Mouse (Mus musculus) CH12.LX (cell line): ENCODE data around the gene Epb41l3. TPM values are rescaled to one million over a fixed set of nuclear protein-coding genes. Genes with fewer than 3 reads are reported as not detected.

Experiments used
- DNase-seq: peaks from one replicate; pipeline ENCODE4 v3.0.0-alpha.2; 2013; ENCODE audit errors: extremely low read depth
- H3K27ac ChIP-seq: 2 replicates; pipeline ENCODE4 v1.5.1; 2012; ENCODE audit warnings: low read depth, mild to moderate bottlenecking, control low read depth, moderate library complexity; ENCODE audit not compliant: insufficient read depth
- H3K27me3 ChIP-seq: replicated peaks from 2 replicates; pipeline ENCODE3; 2012; ENCODE audit warnings: inconsistent platforms
- H3K36me3 ChIP-seq, 2 experiments: replicated peaks in 1 of 2; 2 replicates each; pipeline versions ENCODE3 to v1.6.1; 2012; ENCODE audit warnings: inconsistent platforms in 1 of 2, low read length in 1 of 2, mild to moderate bottlenecking in 1 of 2, mixed read lengths in 1 of 2, moderate library complexity in 1 of 2; ENCODE audit not compliant: control insufficient read depth in 1 of 2, insufficient read depth in 1 of 2
- H3K4me1 ChIP-seq, 2 experiments: 2 replicates each; pipeline ENCODE4 v1.6.1; 2012; ENCODE audit warnings: inconsistent platforms in 1 of 2, moderate library complexity in 1 of 2; ENCODE audit not compliant: insufficient read depth in 2 of 2, control insufficient read depth in 1 of 2
- H3K4me2 ChIP-seq: 2 replicates; pipeline ENCODE4 v1.6.1; 2012; ENCODE audit warnings: low read depth, mild to moderate bottlenecking, control low read depth; ENCODE audit not compliant: poor library complexity, insufficient read depth, severe bottlenecking
- H3K4me3 ChIP-seq, 3 experiments: fragments of 150-350 bp in 1 of 3; sonication (generic) in 1 of 3; replicated peaks in 1 of 3; 2 replicates each; pipeline versions ENCODE3 to v1.5.1; 2011 to 2012; ENCODE audit warnings: low read depth in 2 of 3, low read length in 2 of 3, mild to moderate bottlenecking in 2 of 3, moderate library complexity in 2 of 3, control low read depth in 1 of 3, improper control_type of control experiment in 1 of 3, inconsistent platforms in 1 of 3, mixed read lengths in 1 of 3; ENCODE audit not compliant: poor library complexity in 1 of 3
- H3K79me2 ChIP-seq: replicated peaks from 2 replicates; pipeline ENCODE4 v1.6.1; 2012; ENCODE audit warnings: mild to moderate bottlenecking, moderate library complexity; ENCODE audit not compliant: control insufficient read depth, poor library complexity, insufficient read depth, severe bottlenecking; ENCODE audit errors: extremely low read depth
- H3K9ac ChIP-seq: 2 replicates; pipeline ENCODE4 v1.6.1; 2012; ENCODE audit warnings: low read depth, mild to moderate bottlenecking, control low read depth, moderate library complexity; ENCODE audit not compliant: insufficient read depth
- H3K9me3 ChIP-seq: replicated peaks from 2 replicates; pipeline ENCODE3; 2012; ENCODE audit warnings: low read length, inconsistent platforms, mixed read lengths
- CHD2 ChIP-seq: IDR thresholded peaks from 2 replicates; pipeline ENCODE4 v1.6.1; 2011; ENCODE audit warnings: low read length, improper control_type of control experiment
- EP300 ChIP-seq: IDR thresholded peaks from 2 replicates; pipeline ENCODE4 v1.6.1; 2011; ENCODE audit warnings: low read length, improper control_type of control experiment
- GABPA ChIP-seq: IDR thresholded peaks from 2 replicates; pipeline ENCODE4 v1.6.1; 2012; ENCODE audit warnings: low read depth, low read length, improper control_type of control experiment, inconsistent platforms; ENCODE audit not compliant: insufficient replicate concordance
- JUN ChIP-seq: IDR thresholded peaks from 2 replicates; pipeline ENCODE4 v1.6.1; 2011; ENCODE audit warnings: low read depth, mild to moderate bottlenecking, low read length, improper control_type of control experiment, moderate library complexity; ENCODE audit not compliant: insufficient read depth
- JUND ChIP-seq: conservative IDR thresholded peaks from 2 replicates; pipeline ENCODE4 v1.6.1; 2011; ENCODE audit warnings: low read depth, low read length, improper control_type of control experiment
- MAFK ChIP-seq: IDR thresholded peaks from 2 replicates; pipeline ENCODE4 v1.6.1; 2011; ENCODE audit warnings: low read length, improper control_type of control experiment; ENCODE audit not compliant: insufficient replicate concordance
- MAX ChIP-seq: IDR thresholded peaks from 2 replicates; pipeline ENCODE4 v1.6.1; 2011; ENCODE audit warnings: low read length, improper control_type of control experiment
- MEF2A ChIP-seq: IDR thresholded peaks from 2 replicates; pipeline ENCODE4 v1.6.1; 2014; ENCODE audit warnings: low read depth, mild to moderate bottlenecking, inconsistent platforms, low read length, improper control_type of control experiment, borderline replicate concordance
- MXI1 ChIP-seq: IDR thresholded peaks from 2 replicates; pipeline ENCODE4 v1.6.1; 2011; ENCODE audit warnings: mild to moderate bottlenecking, low read depth, low read length, improper control_type of control experiment
- MYC ChIP-seq: IDR thresholded peaks from 2 replicates; pipeline ENCODE4 v1.6.1; 2011; ENCODE audit warnings: low read depth, mild to moderate bottlenecking, improper control_type of control experiment, low read length
- PAX5 ChIP-seq: IDR thresholded peaks from 2 replicates; pipeline ENCODE4 v1.6.1; 2012; ENCODE audit warnings: low read length, inconsistent platforms, mixed read lengths
- POLR2A ChIP-seq: IDR thresholded peaks from 2 replicates; pipeline ENCODE4 v1.6.1; 2011; ENCODE audit warnings: low read depth, mild to moderate bottlenecking, improper control_type of control experiment, low read length
- RAD21 ChIP-seq: IDR thresholded peaks from 2 replicates; pipeline ENCODE4 v1.6.1; 2011; ENCODE audit warnings: low read depth, mild to moderate bottlenecking, low read length, improper control_type of control experiment, moderate library complexity
- RCOR1 ChIP-seq: conservative IDR thresholded peaks from 2 replicates; pipeline ENCODE4 v1.6.1; 2012; ENCODE audit warnings: low read depth, mild to moderate bottlenecking, inconsistent platforms, low read length, improper control_type of control experiment
- SIN3A ChIP-seq: IDR thresholded peaks from 2 replicates; pipeline ENCODE4 v1.6.1; 2012; ENCODE audit warnings: low read length, improper control_type of control experiment, inconsistent platforms
- UBTF ChIP-seq: IDR thresholded peaks from 2 replicates; pipeline ENCODE4 v1.6.1; 2012; ENCODE audit warnings: low read depth, mild to moderate bottlenecking, inconsistent platforms, low read length, improper control_type of control experiment, moderate library complexity
- USF2 ChIP-seq: conservative IDR thresholded peaks from 2 replicates; pipeline ENCODE4 v1.6.1; 2011; ENCODE audit warnings: low read depth, low read length, improper control_type of control experiment
- ZC3H11A ChIP-seq: IDR thresholded peaks from 2 replicates; pipeline ENCODE4 v1.6.1; 2012; ENCODE audit warnings: low read depth, mild to moderate bottlenecking, inconsistent platforms, low read length, improper control_type of control experiment
- ZKSCAN1 ChIP-seq: IDR thresholded peaks from 2 replicates; pipeline ENCODE4 v1.6.1; 2012; ENCODE audit warnings: low read depth, inconsistent platforms, low read length, improper control_type of control experiment, borderline replicate concordance
- ZMIZ1 ChIP-seq: IDR thresholded peaks from 2 replicates; pipeline ENCODE4 v1.6.1; 2012; ENCODE audit warnings: low read depth, mild to moderate bottlenecking, inconsistent platforms, low read length, improper control_type of control experiment
- ZNF384 ChIP-seq: IDR thresholded peaks from 2 replicates; pipeline ENCODE4 v1.6.1; 2012; ENCODE audit warnings: low read depth, low read length, improper control_type of control experiment, inconsistent platforms
- dilution Hi-C: fragments of 300-500 bp; cut with MboI; formaldehyde crosslinking; loops from 2 replicates; pipeline ENCODE4 v1.14.3; 2020; ENCODE audit warnings: low sequenced_read_pairs; ENCODE audit not compliant: extremely low pct_unique_long_range_greater_than_20kb, extremely low pct_ligation_motif_present
- in situ Hi-C: fragments of 300-500 bp; cut with MboI; formaldehyde crosslinking; loops from 3 replicates; pipeline ENCODE4 v1.14.3; 2019; ENCODE audit warnings: low sequenced_read_pairs, low pct_ligation_motif_present, low pct_unique_long_range_greater_than_20kb, mixed read lengths
- polyA plus RNA-seq: library from polyadenylated mRNA; unstranded; fragments of >175 nt; gene quantifications from 2 replicates; pipeline ENCODE4 v1.2.1, GENCODE M21; 2012; ENCODE audit warnings: low read depth; ENCODE audit not compliant: insufficient read length
- total RNA-seq, 2 experiments: library from RNA; depleted of rRNA; stranded (reverse); fragments of 300-350 nt in 1 of 2; fragments of >200 nt in 1 of 2; gene quantifications; 2 replicates each; pipeline ENCODE4 v1.2.3; 2012 to 2014

Epb41l3 gene
- total and polyA plus RNA-seq, 3 experiments, result not detected

DNA sequence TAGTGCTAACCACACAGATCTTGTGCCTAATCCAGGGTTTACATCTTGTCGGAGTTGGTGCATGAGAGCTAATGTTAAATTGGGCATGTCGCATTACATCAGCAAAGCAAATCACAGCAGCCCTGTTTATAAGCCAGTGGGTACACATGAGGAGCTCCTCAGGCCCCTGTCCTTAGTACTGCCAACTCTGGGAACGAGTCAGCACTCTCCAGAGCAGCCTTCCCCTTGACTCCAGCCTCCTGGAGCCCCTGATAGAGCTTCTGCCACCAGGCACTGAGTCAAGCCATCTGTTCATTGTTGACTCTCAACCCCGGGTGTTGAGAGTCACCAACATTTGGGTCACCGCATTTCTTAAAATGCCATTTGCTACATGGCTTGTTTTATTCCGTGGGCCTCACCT is 192.0 kb downstream of the Epb41l3 start:
- no peak overlapping the region for H3K4me3 ChIP-seq
- no peak for TF ChIP-seq POLR2A
- TF ChIP-seq GABPA, result no peak
- no peak overlapping the region for H3K4me2 ChIP-seq
- H3K79me2 ChIP-seq, result no peaks in the 10 kb centered on the region
- no peaks in the 10 kb centered on the region for H3K27me3 ChIP-seq
- no peak overlapping the region for H3K27ac ChIP-seq
- H3K9me3 ChIP-seq, result peaks cover 27% of the 10 kb centered on the region
- in situ Hi-C loops (no loop called here), dilution Hi-C loops (no loop called here)
- no peak for DNase-seq
- no peak overlapping the region for H3K9ac ChIP-seq
- no peaks in the 10 kb centered on the region for H3K36me3 ChIP-seq
- H3K4me1 ChIP-seq, result no peaks in the 10 kb centered on the region

DNA sequence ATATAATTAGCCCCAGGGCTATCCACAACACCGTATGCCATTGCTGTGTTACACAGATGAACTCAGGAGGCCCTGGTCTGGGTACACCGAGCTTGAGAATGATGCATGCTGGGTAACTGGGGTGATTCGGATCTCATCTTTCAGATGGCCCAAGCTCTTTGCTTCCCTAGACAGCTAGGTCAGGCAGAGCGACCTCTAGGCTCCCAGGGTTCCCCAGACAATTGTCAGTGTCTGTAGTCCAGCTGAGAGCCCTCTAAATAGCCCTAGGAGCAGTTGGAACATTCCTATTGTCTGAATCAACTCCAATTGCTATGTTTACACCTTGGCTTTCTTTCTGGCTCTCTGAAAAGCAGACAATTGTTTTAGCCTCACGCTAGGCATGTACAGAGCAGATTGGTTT is 201.9 kb downstream of the Epb41l3 start:
- Histone ChIP-seq H3K27me3 (no peaks in the 10 kb centered on the region), H3K9ac (no peak overlapping the region), H3K27ac (no peak overlapping the region), H3K79me2 (no peaks in the 10 kb centered on the region), H3K4me1 (no peaks in the 10 kb centered on the region), H3K36me3 (no peaks in the 10 kb centered on the region), H3K4me2 (no peak overlapping the region), H3K4me3 (no peak overlapping the region), H3K9me3 (peaks cover 28% of the 10 kb centered on the region)
- in situ Hi-C loops (no loop called here), dilution Hi-C loops (no loop called here)
- no peak for DNase-seq
- TF ChIP-seq ZC3H11A (no peak), RAD21 (no peak), PAX5 (no peak), JUN (no peak), MYC (no peak), RCOR1 (no peak), ZNF384 (no peak), CHD2 (no peak), ZMIZ1 (no peak), EP300 (no peak), MXI1 (no peak), ZKSCAN1 (no peak), MAX (no peak), MEF2A (no peak), SIN3A (no peak), UBTF (no peak), MAFK (no peak), JUND (no peak), GABPA (no peak), USF2 (no peak)
